Mouse (Mus musculus) testis, adult 2 months (tissue): Measurements from ENCODE around the gene D430041D05Rik.

ENCODE experiments used
- CTCF ChIP-seq: fragments of 200-500 bp; IDR thresholded peaks from 2 replicates; pipeline ENCODE4 v1.5.1; 2012; ENCODE audit warnings: low read depth, mild to moderate bottlenecking, inconsistent platforms, low read length, moderate library complexity; ENCODE audit not compliant: control insufficient read depth, insufficient read depth, insufficient replicate concordance
- POLR2A ChIP-seq: fragments of 200-500 bp; IDR thresholded peaks from 2 replicates; pipeline ENCODE4 v1.6.1; 2012; ENCODE audit warnings: low read depth, mild to moderate bottlenecking, inconsistent platforms, low read length, moderate library complexity; ENCODE audit not compliant: control insufficient read depth

GRCm38 (mm10) chr2:104172695-104173348 lies 238.0 kb downstream of the D430041D05Rik start:
- TF ChIP-seq POLR2A (no peak), CTCF (no peak)
